Mouse (Mus musculus): ENCODE measurements around the gene Ugp2.

GRCm38 (mm10) chr11:21343490-21343889 lies 27.5 kb downstream of the Ugp2 start:
- TF ChIP-seq CTCF (IDR thresholded peaks at IDR 0.05; ENCODE audit: control insufficient read depth, insufficient read depth, insufficient replicate concordance, low read depth, low read length) (no peak), POLR2A (IDR thresholded peaks at IDR 0.05; ENCODE audit: control insufficient read depth, low read depth, low read length) (no peak)

All from testis, adult 2 months (tissue).